Mouse (Mus musculus): ENCODE data around the gene Ppip5k2.

Ppip5k2 gene

DNA sequence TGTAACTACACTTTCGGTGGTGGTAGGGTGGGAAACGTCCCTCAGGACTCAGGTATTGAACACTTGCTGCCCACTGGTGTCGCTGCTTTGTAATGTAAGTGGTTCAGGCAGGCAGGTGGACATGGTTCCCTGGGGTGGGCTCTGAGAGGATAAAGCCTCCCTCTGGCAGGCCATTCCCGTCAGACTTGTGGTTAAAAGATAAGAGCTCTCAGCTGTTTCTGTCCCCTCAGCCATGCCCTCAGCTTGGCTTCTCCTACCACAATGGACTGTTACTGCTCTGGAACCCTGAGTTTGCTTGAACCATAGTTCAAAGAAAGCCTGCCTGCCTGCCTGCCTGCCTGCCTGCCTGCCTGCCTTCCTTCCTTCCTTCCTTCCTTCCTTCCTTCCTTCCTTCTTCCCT lies 15.8 kb downstream of the Ppip5k2 start:
- DNase-seq = no peak

- no peak for DNase-seq
These were observed 17.0 kb downstream of the Ppip5k2 start for GRCm38 (mm10) chr1:97753216-97753615.

DNA sequence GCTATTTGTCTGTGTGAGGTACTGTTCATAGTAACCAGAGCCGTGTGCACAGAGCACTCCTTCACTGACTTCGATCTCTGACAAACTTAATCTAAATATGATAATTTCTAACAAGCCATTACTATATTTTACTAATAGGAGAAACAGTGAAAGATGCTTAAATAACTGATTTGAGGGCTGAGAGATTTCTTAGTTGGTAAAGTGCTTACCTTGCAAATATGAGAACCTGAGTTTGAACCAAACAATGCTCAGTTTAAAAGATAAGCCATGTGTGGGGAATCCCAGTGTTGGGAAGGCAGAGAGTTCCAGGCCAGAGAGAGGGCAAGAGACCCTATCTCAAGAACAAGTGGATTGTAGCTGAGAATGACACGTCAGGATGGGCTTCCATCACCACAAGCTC lies 22.0 kb downstream of the Ppip5k2 start:
- DNase-seq = no peak

DNA sequence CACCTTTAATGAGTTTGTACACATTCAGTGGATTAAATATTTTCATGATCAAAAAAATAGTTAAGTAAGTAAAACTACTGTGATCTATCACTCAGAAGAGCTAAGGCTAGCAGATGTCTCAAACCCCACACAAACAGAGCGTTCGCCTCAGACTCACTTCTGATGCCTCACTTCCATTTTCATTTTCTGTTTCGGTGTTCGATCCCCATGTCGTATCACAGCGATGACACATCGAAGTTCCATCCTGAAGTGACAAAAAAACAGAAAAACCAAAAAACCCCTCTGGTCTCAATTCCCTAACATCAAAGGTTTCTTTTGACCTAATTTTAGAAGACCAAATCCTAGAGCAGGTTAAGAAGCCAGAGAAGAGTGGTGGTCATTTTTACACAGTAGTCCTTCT lies 23.9 kb downstream of the Ppip5k2 start:
- no peak for DNase-seq

- no peak for DNase-seq
These were observed 24.5 kb downstream of the Ppip5k2 start for GRCm38 (mm10) chr1:97745712-97746111.

- no peak for DNase-seq
These were observed 27.1 kb downstream of the Ppip5k2 start for GRCm38 (mm10) chr1:97743063-97743462.

- no peak for DNase-seq
These were observed 40.9 kb downstream of the Ppip5k2 start for GRCm38 (mm10) chr1:97729339-97729738.

- DNase-seq = no peak
These were observed 43.5 kb downstream of the Ppip5k2 start for GRCm38 (mm10) chr1:97726730-97727129.

DNA sequence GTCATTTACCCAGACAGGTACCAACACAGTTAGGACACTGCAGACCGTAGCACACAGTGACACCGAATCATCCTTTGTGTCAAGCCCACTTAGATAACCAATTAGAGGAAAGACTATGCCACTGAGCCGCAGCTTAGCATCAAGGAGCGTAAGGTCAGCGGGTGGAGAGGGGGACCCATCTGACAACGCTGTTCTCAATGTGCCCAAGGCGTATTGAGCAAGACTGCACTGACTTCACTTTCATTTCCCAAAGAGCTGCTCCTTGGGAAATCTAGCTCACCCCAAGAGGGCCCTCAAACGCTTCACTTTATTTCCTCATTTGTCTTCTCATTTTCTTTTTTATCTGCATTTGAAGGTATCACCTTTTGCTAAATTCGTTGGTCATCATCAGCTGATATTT lies 51.8 kb downstream of the Ppip5k2 start:
- no peak for DNase-seq

- DNase-seq = no peak
These were observed 55.8 kb downstream of the Ppip5k2 start for GRCm38 (mm10) chr1:97714334-97714868.

GRCm38 (mm10) chr1:97710520-97710919 lies 59.7 kb downstream of the Ppip5k2 start:
- DNase-seq = no peak

- no peak for DNase-seq
These were observed 64.8 kb downstream of the Ppip5k2 start for GRCm38 (mm10) chr1:97705389-97705788.

DNA sequence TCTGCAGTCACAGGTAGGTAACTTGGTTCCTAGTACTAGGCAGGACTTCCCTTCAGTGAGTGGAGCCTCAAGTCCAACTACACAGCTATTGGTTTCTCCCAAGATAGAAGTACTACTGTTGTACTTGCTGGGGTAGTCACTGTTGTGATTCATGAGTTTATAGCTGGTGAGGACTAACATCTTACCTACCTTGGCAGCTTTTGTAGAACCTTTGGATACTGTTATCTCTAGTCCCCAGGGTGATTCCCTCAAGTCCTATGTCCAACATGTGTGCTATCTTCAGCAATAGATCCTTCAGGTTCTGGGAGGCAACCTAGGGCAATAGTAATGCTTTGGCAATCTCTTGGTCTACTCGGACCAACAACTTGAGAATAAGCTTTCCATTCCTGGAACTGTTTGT lies 65.6 kb downstream of the Ppip5k2 start:
- DNase-seq = no peak

GRCm38 (mm10) chr1:97698956-97699570 lies 71.1 kb downstream of the Ppip5k2 start:
- no peak for DNase-seq

GRCm38 (mm10) chr1:97697273-97697672 lies 72.9 kb downstream of the Ppip5k2 start:
- DNase-seq = no peak

DNA sequence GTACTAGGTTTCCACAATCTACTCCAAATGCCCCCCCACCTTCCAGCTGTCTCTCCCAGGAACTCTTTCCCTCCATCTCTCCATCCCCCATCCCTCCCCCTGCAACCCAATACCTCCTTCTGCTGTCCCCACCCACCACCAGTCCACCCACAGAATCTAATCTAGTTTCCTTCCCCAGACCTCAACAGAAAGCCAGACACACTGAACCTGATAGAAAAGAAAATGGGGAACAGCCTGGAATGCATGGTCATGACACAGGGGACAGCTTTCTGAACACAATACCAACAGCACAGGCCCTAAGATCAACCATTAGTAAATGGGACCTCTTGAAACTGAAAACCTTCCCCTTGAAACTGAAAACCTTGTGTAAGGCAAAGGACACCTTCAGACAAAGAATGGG lies 76.4 kb downstream of the Ppip5k2 start:
- no peak for DNase-seq

GRCm38 (mm10) chr1:97688756-97689155 lies 81.5 kb downstream of the Ppip5k2 start:
- peak; percentile 12 for DNase-seq

- no peak for DNase-seq
These were observed 93.6 kb downstream of the Ppip5k2 start for GRCm38 (mm10) chr1:97676526-97677177.

DNA sequence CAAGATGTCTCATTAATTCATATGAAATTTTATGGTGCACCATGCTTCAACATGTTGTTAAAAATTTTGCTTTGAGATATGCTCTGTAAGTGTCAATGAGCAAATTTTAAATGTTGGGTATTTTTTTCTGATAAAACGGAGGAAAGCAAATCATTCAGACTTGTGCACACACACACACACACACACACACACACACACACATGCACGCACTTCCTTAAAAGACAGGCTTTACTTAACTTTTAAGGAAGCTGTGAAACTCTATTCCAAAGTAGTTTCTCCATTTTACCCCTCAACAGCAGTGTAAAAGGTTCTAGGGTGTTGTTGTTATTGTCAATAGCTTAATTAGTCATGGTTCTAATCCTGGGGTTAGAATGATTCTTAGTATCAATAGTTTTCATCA lies 94.1 kb downstream of the Ppip5k2 start:
- DNase-seq = no peak

- DNase-seq = no peak
These were observed 97.4 kb downstream of the Ppip5k2 start for GRCm38 (mm10) chr1:97672849-97673248.

DNA sequence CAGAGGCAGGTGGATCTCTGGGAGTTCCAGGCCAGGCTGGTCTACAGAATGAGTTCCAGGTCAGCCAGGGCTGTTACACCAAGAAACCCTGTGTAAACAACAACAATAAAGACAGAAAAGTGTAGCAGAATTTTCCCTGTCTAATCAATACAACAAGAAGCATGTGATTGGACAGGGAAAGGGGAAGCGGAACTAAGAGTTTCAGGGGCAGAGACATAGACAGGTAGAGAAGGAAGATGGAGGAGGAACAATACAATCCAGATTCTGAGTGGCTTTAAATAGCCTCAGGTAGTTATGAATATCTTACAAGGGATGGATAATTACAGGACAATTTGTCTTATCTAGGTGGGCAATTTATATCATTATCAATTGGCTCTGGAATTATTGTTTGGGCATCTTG lies 102.9 kb downstream of the Ppip5k2 start:
- DNase-seq = no peak

DNA sequence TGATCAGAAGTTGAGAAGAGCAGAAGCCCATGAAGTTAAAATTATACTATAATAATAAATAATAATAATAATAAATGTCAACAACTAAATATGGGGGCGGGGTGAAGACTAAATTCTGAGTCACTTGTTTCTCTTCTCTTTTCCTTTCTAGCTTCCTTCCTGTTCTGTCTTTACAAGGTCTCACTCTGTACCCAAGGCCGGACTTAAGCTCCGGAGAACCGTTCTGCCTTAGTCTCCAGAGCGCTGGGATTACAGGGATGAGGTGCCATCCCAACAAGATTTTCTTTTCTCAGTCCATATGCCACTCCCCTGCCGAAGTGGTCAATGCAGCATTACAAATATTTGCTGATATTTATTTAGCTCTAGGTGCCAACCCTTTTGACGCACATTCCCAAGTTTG lies 107.9 kb downstream of the Ppip5k2 start:
- DNase-seq = no peak

- peak; percentile 83 for DNase-seq
These were observed 108.6 kb downstream of the Ppip5k2 start, which contains the start of gene D1Ertd622e for GRCm38 (mm10) chr1:97661406-97662241. TSS of gene D1Ertd622e (minus strand) at chr1:97662074.

All from cerebellum, adult 8-10 months (tissue).